Mouse (Mus musculus) midbrain, embryonic 16.5 days (tissue): ENCODE results near the gene Prf1. TPM values are rescaled to one million over a fixed set of nuclear protein-coding genes. Genes with fewer than 3 reads are reported as not detected.

Experiments
- ATAC-seq: fragments of 200-750 bp; cut with Nextera tagmentation; 2 replicates; pipeline ENCODE4 v1.8.0; 2017; ENCODE audit warnings: moderate TSS enrichment
- H3K27ac ChIP-seq: fragments of 300-500 bp; sonication (generic); 2 replicates; pipeline ENCODE4 v1.5.1; 2014; ENCODE audit warnings: mild to moderate bottlenecking, low read length, mixed read lengths
- H3K27me3 ChIP-seq: fragments of 300-500 bp; sonication (generic); 2 replicates; pipeline ENCODE4 v1.6.1; 2014; ENCODE audit warnings: low read depth, low read length, mixed read lengths; ENCODE audit not compliant: control insufficient read depth, insufficient read depth
- H3K36me3 ChIP-seq: fragments of 300-500 bp; sonication (generic); 2 replicates; pipeline ENCODE4 v1.6.1; 2014; ENCODE audit warnings: mild to moderate bottlenecking, low read length, moderate library complexity, mixed read lengths; ENCODE audit not compliant: control insufficient read depth, insufficient read depth
- H3K4me1 ChIP-seq: fragments of 300-500 bp; sonication (generic); 2 replicates; pipeline ENCODE4 v1.6.1; 2014; ENCODE audit warnings: mild to moderate bottlenecking, low read length, mixed read lengths; ENCODE audit not compliant: control insufficient read depth, insufficient read depth
- H3K4me2 ChIP-seq: fragments of 300-500 bp; sonication (generic); 2 replicates; pipeline ENCODE4 v1.6.1; 2014; ENCODE audit warnings: mild to moderate bottlenecking, low read length, mixed read lengths
- H3K4me3 ChIP-seq: fragments of 300-500 bp; sonication (generic); 2 replicates; pipeline ENCODE4 v1.5.1; 2014; ENCODE audit warnings: low read depth, mild to moderate bottlenecking, low read length, moderate library complexity, mixed read lengths
- H3K9ac ChIP-seq: fragments of 300-500 bp; sonication (generic); 2 replicates; pipeline ENCODE4 v1.6.1; 2014; ENCODE audit warnings: low read depth, low read length, mixed read lengths
- H3K9me3 ChIP-seq: fragments of 300-500 bp; sonication (generic); replicated peaks from 2 replicates; pipeline ENCODE4 v1.6.1; 2014; ENCODE audit warnings: mild to moderate bottlenecking, low read length, mixed read lengths; ENCODE audit not compliant: control insufficient read depth, poor library complexity, severe bottlenecking
- WGBS: fragments of 180-500 bp; shearing (Covaris S2); extraction: QIAGEN DNeasy Blood & Tissue Kit; methylation state at CpG from one replicate; pipeline ENCODE4 v1.1.7; 2014; 5-methylcytosine and 5-hydroxymethylcytosine counted together
- polyA plus RNA-seq: library from polyadenylated mRNA; unstranded; fragments of >200 nt; fragmentation: Nextera tagmentation; extraction: Ambion mirVana; gene quantifications from 2 replicates; pipeline ENCODE4 v1.2.1, GENCODE M21; 2015

Gene Prf1
- polyA plus RNA-seq, 1 experiment from 2014 or later, result not detected

GRCm38 (mm10) chr10:61324717-61325116 lies 27.1 kb downstream of the Prf1 start:
- Histone ChIP-seq H3K36me3 (peaks cover 8% of the 10 kb centered on the region), H3K27me3 (no peaks in the 10 kb centered on the region), H3K9me3 (peaks cover 3% of the 10 kb centered on the region; the same call in 1 of the 2 replicates), H3K9ac (no peak overlapping the region), H3K27ac (no peak overlapping the region), H3K4me1 (no peaks in the 10 kb centered on the region), H3K4me2 (no peak overlapping the region), H3K4me3 (no peak overlapping the region)
- ATAC-seq, result no peak
- 82% methylated on average over 8 of the region's 8 CpGs for WGBS

- no peak for ATAC-seq
- H3K9ac ChIP-seq, result no peak overlapping the region
- no peaks in the 10 kb centered on the region for H3K27me3 ChIP-seq
- WGBS, result 35% methylated on average over 9 of the region's 9 CpGs
- H3K4me1 ChIP-seq, result no peaks in the 10 kb centered on the region
- peaks cover 3% of the 10 kb centered on the region; the same call in 1 of the 2 replicates for H3K9me3 ChIP-seq
- H3K36me3 ChIP-seq, result peaks cover 5% of the 10 kb centered on the region
- H3K27ac ChIP-seq, result no peak overlapping the region
- no peak overlapping the region for H3K4me3 ChIP-seq
- H3K4me2 ChIP-seq, result no peak overlapping the region
These were observed 28.2 kb downstream of the Prf1 start for GRCm38 (mm10) chr10:61325782-61326328.

- Histone ChIP-seq H3K9me3 (peaks cover 3% of the 10 kb centered on the region; the same call in 1 of the 2 replicates), H3K27ac (no peak overlapping the region), H3K4me3 (no peak overlapping the region), H3K9ac (no peak overlapping the region), H3K36me3 (peaks cover 2% of the 10 kb centered on the region; the same call in 1 of the 2 replicates), H3K4me1 (no peaks in the 10 kb centered on the region), H3K27me3 (no peaks in the 10 kb centered on the region), H3K4me2 (no peak overlapping the region)
- no peak for ATAC-seq
- 78% methylated on average over 10 of the region's 10 CpGs for WGBS
These were observed 29.9 kb downstream of the Prf1 start for GRCm38 (mm10) chr10:61327545-61327944.

- Histone ChIP-seq H3K36me3 (no peaks in the 10 kb centered on the region), H3K27ac (no peak overlapping the region), H3K9me3 (no peaks in the 10 kb centered on the region), H3K4me1 (no peaks in the 10 kb centered on the region), H3K27me3 (no peaks in the 10 kb centered on the region), H3K9ac (no peak overlapping the region), H3K4me2 (no peak overlapping the region), H3K4me3 (no peak overlapping the region)
- ATAC-seq, result peak; percentile 66; the same call in 1 of the 2 replicates
- 40% methylated on average over 7 of the region's 7 CpGs for WGBS
These were observed 31.3 kb downstream of the Prf1 start for GRCm38 (mm10) chr10:61328927-61329326.

GRCm38 (mm10) chr10:61331046-61331445 lies 33.4 kb downstream of the Prf1 start:
- WGBS, result 75% methylated on average over 5 of the region's 5 CpGs
- Histone ChIP-seq H3K4me3 (no peak overlapping the region), H3K9me3 (no peaks in the 10 kb centered on the region), H3K27ac (no peak overlapping the region), H3K4me2 (no peak overlapping the region), H3K27me3 (no peaks in the 10 kb centered on the region), H3K4me1 (no peaks in the 10 kb centered on the region), H3K36me3 (no peaks in the 10 kb centered on the region), H3K9ac (no peak overlapping the region)
- ATAC-seq, result no peak

GRCm38 (mm10) chr10:61334545-61334944 lies 36.9 kb downstream of the Prf1 start:
- ATAC-seq, result no peak
- Histone ChIP-seq H3K4me3 (no peak overlapping the region), H3K4me2 (no peak overlapping the region), H3K36me3 (no peaks in the 10 kb centered on the region), H3K9ac (no peak overlapping the region), H3K27me3 (no peaks in the 10 kb centered on the region), H3K4me1 (no peaks in the 10 kb centered on the region), H3K9me3 (no peaks in the 10 kb centered on the region), H3K27ac (no peak overlapping the region)
- 76% methylated on average over 7 of the region's 7 CpGs for WGBS

GRCm38 (mm10) chr10:61336137-61336536 lies 38.5 kb downstream of the Prf1 start:
- Histone ChIP-seq H3K9ac (no peak overlapping the region), H3K4me2 (no peak overlapping the region), H3K27me3 (no peaks in the 10 kb centered on the region), H3K4me1 (no peaks in the 10 kb centered on the region), H3K27ac (no peak overlapping the region), H3K36me3 (no peaks in the 10 kb centered on the region), H3K4me3 (no peak overlapping the region), H3K9me3 (no peaks in the 10 kb centered on the region)
- ATAC-seq, result peak; percentile 46; the same call in 1 of the 2 replicates
- 20% methylated on average over 6 of the region's 6 CpGs for WGBS

GRCm38 (mm10) chr10:61336592-61336991 lies 39.0 kb downstream of the Prf1 start:
- ATAC-seq, result no peak
- Histone ChIP-seq H3K4me1 (no peaks in the 10 kb centered on the region), H3K4me2 (no peak overlapping the region), H3K27ac (no peak overlapping the region), H3K9me3 (no peaks in the 10 kb centered on the region), H3K27me3 (no peaks in the 10 kb centered on the region), H3K4me3 (no peak overlapping the region), H3K36me3 (no peaks in the 10 kb centered on the region), H3K9ac (no peak overlapping the region)
- 80% methylated on average over 5 of the region's 5 CpGs for WGBS

- Histone ChIP-seq H3K36me3 (no peaks in the 10 kb centered on the region), H3K4me3 (no peak overlapping the region), H3K27me3 (no peaks in the 10 kb centered on the region), H3K27ac (no peak overlapping the region), H3K4me2 (no peak overlapping the region), H3K9ac (no peak overlapping the region), H3K4me1 (no peaks in the 10 kb centered on the region), H3K9me3 (no peaks in the 10 kb centered on the region)
- no peak for ATAC-seq
- 93% methylated on average over 11 of the region's 11 CpGs for whole genome bisulfite sequencing
These were observed 40.0 kb downstream of the Prf1 start for GRCm38 (mm10) chr10:61337665-61338064.
